Mouse (Mus musculus) liver, embryonic 13.5 days (tissue): ENCODE measurements around the gene Gpr85. TPM values are rescaled to one million over a fixed set of nuclear protein-coding genes. Genes with fewer than 3 reads are reported as not detected.

Source experiments
- ATAC-seq: fragments of 200-750 bp; cut with Nextera tagmentation; 2 replicates; pipeline ENCODE4 v1.8.0; 2017; ENCODE audit warnings: low read depth, mild to moderate bottlenecking, moderate number of reproducible peaks, moderate library complexity
- DNase-seq: peaks from one replicate; pipeline ENCODE4 v3.0.0; 2022
- H3K27ac ChIP-seq: fragments of 300-500 bp; sonication (generic); 2 replicates; pipeline ENCODE4 v1.5.1; 2015; ENCODE audit warnings: moderate library complexity, mild to moderate bottlenecking, inconsistent platforms
- H3K27me3 ChIP-seq: fragments of 300-500 bp; sonication (generic); 2 replicates; pipeline ENCODE4 v1.6.1; 2015; ENCODE audit warnings: mild to moderate bottlenecking, inconsistent platforms
- H3K36me3 ChIP-seq: fragments of 300-500 bp; sonication (generic); 2 replicates; pipeline ENCODE4 v1.6.1; 2015; ENCODE audit warnings: mild to moderate bottlenecking, inconsistent platforms
- H3K4me1 ChIP-seq: fragments of 300-500 bp; sonication (generic); replicated peaks from 2 replicates; pipeline ENCODE4 v1.6.1; 2015; ENCODE audit warnings: inconsistent platforms
- H3K4me2 ChIP-seq: fragments of 300-500 bp; sonication (generic); 2 replicates; pipeline ENCODE4 v1.6.1; 2015; ENCODE audit warnings: inconsistent platforms, mild to moderate bottlenecking, moderate library complexity
- H3K4me3 ChIP-seq: fragments of 300-500 bp; sonication (generic); replicated peaks from 2 replicates; pipeline ENCODE4 v1.5.1; 2015; ENCODE audit warnings: mild to moderate bottlenecking, inconsistent platforms
- H3K9ac ChIP-seq: fragments of 300-500 bp; sonication (generic); 2 replicates; pipeline ENCODE4 v1.6.1; 2015; ENCODE audit warnings: mild to moderate bottlenecking, inconsistent platforms
- H3K9me3 ChIP-seq: fragments of 300-500 bp; sonication (generic); replicated peaks from 2 replicates; pipeline ENCODE4 v1.6.1; 2016; ENCODE audit warnings: inconsistent platforms
- WGBS: fragments of 180-500 bp; shearing (Covaris S2); methylation state at CpG from one replicate; pipeline ENCODE4 v1.1.7; 2015; ENCODE audit not compliant: insufficient replicate concordance; 5-methylcytosine and 5-hydroxymethylcytosine counted together
- polyA plus RNA-seq: library from polyadenylated mRNA; unstranded; fragments of >200 nt; fragmentation: Nextera tagmentation; extraction: Ambion mirVana; gene quantifications from 2 replicates; pipeline ENCODE4 v1.2.1, GENCODE M21; 2015

Gpr85 gene
- 0.69 and 0.74 TPM in 2 replicates for polyA plus RNA-seq

DNA sequence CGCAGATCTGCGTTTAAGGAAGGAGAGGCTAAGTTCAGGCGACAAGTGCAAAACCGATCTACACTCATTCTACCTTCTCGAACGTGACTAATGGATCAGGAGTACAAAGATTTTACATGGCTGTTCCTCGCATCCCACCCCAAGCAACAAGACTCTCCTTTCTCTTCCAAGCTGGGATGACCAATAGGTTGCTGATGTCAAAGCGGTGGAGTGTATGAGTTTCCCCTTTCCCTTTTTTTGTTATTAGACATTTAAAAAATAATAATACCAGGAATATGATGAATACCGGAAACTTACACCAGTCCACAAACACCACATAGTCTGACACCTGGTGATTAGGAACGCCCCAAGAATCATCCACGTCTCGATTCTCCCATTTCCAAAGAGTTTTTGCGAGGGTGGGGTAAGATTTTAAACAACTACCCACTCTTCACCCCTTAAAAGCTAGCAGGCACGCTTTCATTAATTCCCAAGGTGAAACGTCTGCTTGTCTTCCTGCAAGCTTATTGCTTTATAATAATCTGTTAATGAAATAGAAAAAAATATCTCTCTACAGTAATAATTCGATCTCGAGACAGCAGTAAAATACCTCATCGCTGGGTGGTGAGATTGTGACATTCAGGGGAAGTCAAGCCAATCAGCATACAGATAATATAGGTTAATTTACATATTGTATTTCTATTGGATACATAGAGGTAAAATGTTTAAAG, at the start of gene Gpr85:
Gpr85 (minus strand) TSS at position 598 of the 710 bp plus-strand sequence.
- peak within 1 kb of the TSS; percentile 13; the same call in 1 of the 2 replicates for H3K27ac ChIP-seq
- no peaks in the 10 kb centered on the region for H3K4me1 ChIP-seq
- H3K9me3 ChIP-seq = no peaks in the 10 kb centered on the region
- WGBS = 30% methylated on average over 18 of the region's 18 CpGs
- ATAC-seq = no peak
- peak within 1 kb of the TSS; percentile 72 for H3K4me2 ChIP-seq
- H3K4me3 ChIP-seq = peak within 1 kb of the TSS; percentile 59
- H3K36me3 ChIP-seq = no peaks in the 10 kb centered on the region
- peaks cover 35% of the 10 kb centered on the region for H3K27me3 ChIP-seq
- peak within 1 kb of the TSS; percentile 45; the same call in 1 of the 2 replicates for H3K9ac ChIP-seq
- DNase-seq = no peak

DNA sequence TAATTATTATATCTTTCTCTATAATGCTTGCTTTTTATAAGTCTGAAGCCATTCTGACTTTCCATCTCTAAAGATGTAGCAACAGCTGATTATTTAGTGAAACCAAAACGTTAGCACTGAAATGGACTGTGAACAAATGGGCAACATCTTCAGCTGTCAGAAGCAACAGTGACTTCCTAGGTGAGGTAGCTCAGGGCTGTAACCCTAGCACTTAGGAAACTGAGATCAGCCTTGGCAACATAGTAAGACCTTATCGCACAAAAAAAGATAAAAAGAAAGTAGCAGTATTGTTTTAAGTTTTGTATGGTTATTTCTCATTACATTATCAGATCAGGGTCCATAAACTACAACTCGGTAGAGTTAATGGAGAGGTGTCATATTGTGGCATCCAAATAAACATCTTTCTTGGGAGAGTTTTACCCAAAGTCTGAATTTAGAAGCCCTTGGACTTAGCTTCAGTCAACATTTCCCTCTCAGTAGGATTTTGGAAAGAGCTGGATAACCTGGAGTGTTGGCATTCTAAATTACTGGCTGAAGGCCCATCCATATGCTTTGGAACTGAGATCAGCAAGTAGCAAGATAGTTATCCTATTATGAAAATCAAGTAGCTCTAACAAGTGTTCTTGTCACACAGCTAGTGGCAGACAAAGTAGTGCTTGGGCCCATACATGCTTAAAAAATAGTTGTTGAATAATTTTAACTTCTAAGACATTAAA, 45.3 kb upstream of the Gpr85 start:
- H3K27ac ChIP-seq = no peak overlapping the region
- H3K4me2 ChIP-seq = no peak overlapping the region
- no peak overlapping the region for H3K4me3 ChIP-seq
- 67% methylated on average over 3 of the region's 3 CpGs for WGBS
- H3K36me3 ChIP-seq = no peaks in the 10 kb centered on the region
- no peaks in the 10 kb centered on the region for H3K4me1 ChIP-seq
- no peaks in the 10 kb centered on the region for H3K9me3 ChIP-seq
- ATAC-seq (no peak), DNase-seq (no peak)
- no peaks in the 10 kb centered on the region for H3K27me3 ChIP-seq
- H3K9ac ChIP-seq = no peak overlapping the region

DNA sequence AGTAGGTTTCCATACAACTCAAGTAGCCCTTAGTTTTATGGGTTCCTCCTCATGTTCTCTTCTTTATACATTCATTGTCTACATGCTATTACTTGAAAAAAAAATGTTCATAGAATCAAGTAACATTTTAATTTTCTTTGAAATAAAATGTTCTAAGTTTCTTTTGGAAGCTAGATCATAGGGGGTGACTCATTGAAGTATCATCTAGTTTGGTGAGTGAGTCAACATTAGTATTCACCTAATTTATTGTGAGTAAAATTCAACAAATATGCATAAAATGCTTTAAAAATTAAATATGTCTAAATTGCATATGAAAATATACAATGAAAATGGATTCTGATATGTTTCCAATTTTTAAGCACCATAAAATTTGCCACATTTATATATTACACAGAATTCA, 43.2 kb upstream of the Gpr85 start:
- ATAC-seq = no peak
- Histone ChIP-seq H3K4me1 (no peaks in the 10 kb centered on the region), H3K4me3 (no peak overlapping the region), H3K27me3 (no peaks in the 10 kb centered on the region), H3K27ac (no peak overlapping the region), H3K9ac (no peak overlapping the region), H3K9me3 (no peaks in the 10 kb centered on the region), H3K4me2 (no peak overlapping the region), H3K36me3 (no peaks in the 10 kb centered on the region)
- DNase-seq = no peak

DNA sequence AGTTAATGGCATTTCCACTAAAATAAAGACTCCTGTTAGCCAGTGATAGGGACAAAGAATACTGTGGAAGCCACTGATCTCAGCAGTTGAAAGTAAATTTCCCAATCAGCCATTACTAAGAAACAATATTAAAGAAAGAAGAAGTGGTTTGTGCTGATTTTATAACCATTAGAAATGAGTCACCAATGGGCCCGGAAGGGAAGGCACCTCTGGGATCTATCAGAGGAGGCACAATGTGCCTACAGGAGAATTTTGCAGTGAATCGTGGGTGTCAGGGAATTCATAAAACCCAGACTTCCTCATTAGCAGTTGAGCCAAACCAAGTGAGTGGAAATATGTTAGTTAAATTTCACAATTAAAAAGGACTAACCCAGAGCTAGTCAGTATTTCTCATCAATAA, 34.2 kb upstream of the Gpr85 start:
- H3K9me3 ChIP-seq = no peaks in the 10 kb centered on the region
- no peak overlapping the region for H3K4me2 ChIP-seq
- H3K27me3 ChIP-seq = no peaks in the 10 kb centered on the region
- peaks cover 12% of the 10 kb centered on the region for H3K4me1 ChIP-seq
- WGBS = 63% methylated on average over 2 of the region's 2 CpGs
- DNase-seq (no peak), ATAC-seq (no peak)
- H3K4me3 ChIP-seq = no peak overlapping the region
- H3K27ac ChIP-seq = no peak overlapping the region
- 0 out of 2 replicates have a peak, but pooled peaks cover 4% of the 10 kb centered on the region for H3K36me3 ChIP-seq
- H3K9ac ChIP-seq = no peak overlapping the region

DNA sequence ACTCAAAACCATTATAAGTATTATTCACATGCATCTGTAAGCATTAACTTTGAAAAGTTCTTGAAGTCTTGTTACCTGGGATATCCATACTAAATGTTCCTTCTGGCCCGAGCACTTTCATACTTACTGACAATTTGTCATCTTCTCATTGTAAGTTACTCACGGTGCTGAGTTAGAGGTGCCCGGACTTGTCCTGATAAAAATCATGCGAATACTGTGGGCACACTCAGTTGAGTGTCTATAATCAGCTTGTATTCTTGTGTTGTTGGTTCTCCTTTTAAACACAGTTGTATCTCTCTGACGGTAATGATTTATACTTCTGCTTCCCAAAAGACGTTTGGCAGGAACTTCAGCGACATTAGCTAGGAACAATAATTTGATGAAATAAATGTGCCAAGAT, 32.3 kb upstream of the Gpr85 start:
- DNase-seq (no peak), ATAC-seq (no peak)
- Histone ChIP-seq H3K27ac (no peak overlapping the region), H3K4me3 (peak overlapping the region; percentile 70), H3K9ac (peak overlapping the region; percentile 75; the same call in 1 of the 2 replicates), H3K9me3 (no peaks in the 10 kb centered on the region), H3K27me3 (no peaks in the 10 kb centered on the region), H3K4me1 (peaks cover 12% of the 10 kb centered on the region), H3K4me2 (peak overlapping the region; percentile 55), H3K36me3 (0 out of 2 replicates have a peak, but pooled peaks cover 9% of the 10 kb centered on the region)
- 32% methylated on average over 7 of the region's 7 CpGs for WGBS

DNA sequence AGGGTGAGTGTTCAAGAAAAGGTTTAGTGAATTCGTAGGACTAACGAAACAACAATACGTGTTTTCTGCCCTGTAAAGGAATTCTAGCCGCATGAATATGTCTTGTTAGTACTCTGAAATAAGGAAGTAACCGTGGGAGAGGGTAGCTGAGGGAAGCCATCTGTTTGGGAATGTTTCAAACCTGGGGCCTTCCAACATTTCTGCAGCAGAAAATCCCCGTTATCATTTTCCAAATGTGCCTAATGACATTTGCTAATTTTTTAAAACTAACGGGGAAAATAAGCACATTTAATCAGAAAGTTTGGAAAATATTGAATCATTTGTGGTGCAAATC, 31.9 kb upstream of the Gpr85 start:
- WGBS = 1% methylated on average over 7 of the region's 7 CpGs
- no peaks in the 10 kb centered on the region for H3K9me3 ChIP-seq
- peaks cover 12% of the 10 kb centered on the region for H3K4me1 ChIP-seq
- H3K36me3 ChIP-seq = 0 out of 2 replicates have a peak, but pooled peaks cover 9% of the 10 kb centered on the region
- peak overlapping the region; percentile 75 for H3K9ac ChIP-seq
- H3K4me3 ChIP-seq = peak overlapping the region; percentile 70
- H3K4me2 ChIP-seq = peak overlapping the region; percentile 55
- no peaks in the 10 kb centered on the region for H3K27me3 ChIP-seq
- DNase-seq = no peak
- peak overlapping the region; percentile 68; the same call in 1 of the 2 replicates for H3K27ac ChIP-seq
- peak; percentile 70 for ATAC-seq

DNA sequence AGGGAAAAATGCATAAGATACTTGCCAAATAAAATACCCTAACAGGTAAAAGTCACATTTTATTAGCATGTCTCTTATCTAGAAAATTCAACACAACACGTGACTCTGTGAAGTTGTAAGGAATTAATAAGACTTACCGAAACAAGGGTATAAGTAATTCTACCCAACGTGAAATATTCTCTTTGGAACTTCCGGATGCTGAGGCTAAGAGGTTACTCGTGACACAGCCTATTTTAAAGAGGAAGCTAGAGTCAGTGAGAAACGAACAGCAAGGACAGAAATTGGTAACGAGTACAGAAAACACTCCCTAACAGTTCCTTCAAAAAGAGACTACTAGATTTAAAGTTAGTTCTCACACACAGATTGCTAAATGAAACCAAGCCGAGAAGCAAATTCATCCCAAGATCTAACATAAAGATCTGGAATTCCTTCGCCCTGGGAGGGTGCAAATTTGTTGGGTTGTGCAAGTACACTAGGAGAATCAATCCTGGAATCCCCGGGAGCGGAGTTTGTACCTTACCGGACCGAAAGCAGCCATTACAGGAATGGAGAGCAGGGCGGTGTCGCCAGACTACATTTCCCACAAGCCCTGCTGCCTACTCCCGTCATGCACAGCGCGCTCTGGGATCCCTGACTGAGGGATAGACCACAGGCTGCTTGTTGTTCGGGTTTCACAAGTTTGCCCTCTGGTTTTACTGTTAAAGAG, 31.3 kb upstream of the Gpr85 start, which contains the start of gene 2610001J05Rik:
2610001J05Rik (minus strand) TSS at position 600 of the 706 bp plus-strand sequence.
- Histone ChIP-seq H3K27me3 (no peaks in the 10 kb centered on the region), H3K9me3 (no peaks in the 10 kb centered on the region), H3K36me3 (0 out of 2 replicates have a peak, but pooled peaks cover 9% of the 10 kb centered on the region), H3K27ac (peak within 1 kb of the TSS; percentile 68), H3K4me1 (peaks cover 12% of the 10 kb centered on the region), H3K4me3 (peak within 1 kb of the TSS; percentile 70), H3K9ac (peak within 1 kb of the TSS; percentile 75), H3K4me2 (peak within 1 kb of the TSS; percentile 63)
- peak; percentile 85 for DNase-seq
- WGBS = 1% methylated on average over 19 of the region's 19 CpGs
- peak; percentile 100 for ATAC-seq

DNA sequence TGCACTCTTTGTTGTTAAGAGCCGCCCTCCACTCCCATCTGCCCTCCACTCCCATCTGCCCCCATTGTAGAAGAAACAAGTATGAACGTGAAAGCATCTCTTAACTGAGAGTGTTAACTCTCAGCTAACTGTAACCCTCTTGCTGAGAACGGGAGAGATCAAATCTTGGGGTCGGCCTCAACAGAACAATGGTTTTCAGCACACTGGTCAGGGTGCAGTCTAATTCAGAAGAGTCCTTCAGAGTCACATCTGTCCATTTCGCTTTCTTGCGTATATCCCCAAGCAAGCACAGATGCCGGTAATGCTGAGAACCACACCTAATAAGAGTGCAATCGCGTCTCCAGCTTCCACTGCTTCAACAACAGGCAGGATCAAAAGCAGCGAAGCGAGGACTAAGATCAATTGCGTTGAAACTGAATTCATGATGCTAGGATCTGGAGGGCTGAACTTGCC, 30.6 kb upstream of the Gpr85 start:
- peak overlapping the region; percentile 70 for H3K4me3 ChIP-seq
- peak overlapping the region; percentile 50; the same call in 1 of the 2 replicates for H3K9ac ChIP-seq
- peaks cover 12% of the 10 kb centered on the region for H3K4me1 ChIP-seq
- DNase-seq (peak; percentile 1), ATAC-seq (no peak)
- no peak overlapping the region for H3K27ac ChIP-seq
- WGBS = 54% methylated on average over 12 of the region's 12 CpGs
- peak overlapping the region; percentile 63 for H3K4me2 ChIP-seq
- no peaks in the 10 kb centered on the region for H3K9me3 ChIP-seq
- 0 out of 2 replicates have a peak, but pooled peaks cover 9% of the 10 kb centered on the region for H3K36me3 ChIP-seq
- H3K27me3 ChIP-seq = no peaks in the 10 kb centered on the region

DNA sequence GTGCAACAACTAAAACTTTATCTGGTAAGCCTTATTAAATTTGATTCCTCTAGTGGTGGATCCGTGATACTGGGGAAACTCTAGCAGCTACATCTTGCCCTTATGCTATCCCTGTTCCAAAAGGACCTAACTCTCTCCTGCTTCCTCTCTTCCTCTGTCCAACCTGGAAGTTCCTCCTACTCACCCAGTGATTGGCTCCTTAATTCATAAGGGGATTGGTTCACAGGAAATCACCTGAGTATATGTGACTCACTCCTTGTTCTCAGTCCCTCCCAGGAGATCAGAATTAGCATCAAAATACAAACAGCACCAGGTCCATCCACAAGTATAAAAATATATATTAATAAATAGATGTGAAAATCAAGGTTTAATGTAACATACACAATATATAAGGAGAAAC, 20.9 kb upstream of the Gpr85 start:
- ATAC-seq (no peak), DNase-seq (no peak)
- no peak overlapping the region for H3K9ac ChIP-seq
- no peaks in the 10 kb centered on the region for H3K27me3 ChIP-seq
- 50% methylated on average over 1 of the region's 1 CpGs for WGBS
- no peaks in the 10 kb centered on the region for H3K4me1 ChIP-seq
- H3K27ac ChIP-seq = no peak overlapping the region
- H3K4me3 ChIP-seq = no peak overlapping the region
- no peaks in the 10 kb centered on the region for H3K36me3 ChIP-seq
- H3K4me2 ChIP-seq = no peak overlapping the region
- no peaks in the 10 kb centered on the region for H3K9me3 ChIP-seq

DNA sequence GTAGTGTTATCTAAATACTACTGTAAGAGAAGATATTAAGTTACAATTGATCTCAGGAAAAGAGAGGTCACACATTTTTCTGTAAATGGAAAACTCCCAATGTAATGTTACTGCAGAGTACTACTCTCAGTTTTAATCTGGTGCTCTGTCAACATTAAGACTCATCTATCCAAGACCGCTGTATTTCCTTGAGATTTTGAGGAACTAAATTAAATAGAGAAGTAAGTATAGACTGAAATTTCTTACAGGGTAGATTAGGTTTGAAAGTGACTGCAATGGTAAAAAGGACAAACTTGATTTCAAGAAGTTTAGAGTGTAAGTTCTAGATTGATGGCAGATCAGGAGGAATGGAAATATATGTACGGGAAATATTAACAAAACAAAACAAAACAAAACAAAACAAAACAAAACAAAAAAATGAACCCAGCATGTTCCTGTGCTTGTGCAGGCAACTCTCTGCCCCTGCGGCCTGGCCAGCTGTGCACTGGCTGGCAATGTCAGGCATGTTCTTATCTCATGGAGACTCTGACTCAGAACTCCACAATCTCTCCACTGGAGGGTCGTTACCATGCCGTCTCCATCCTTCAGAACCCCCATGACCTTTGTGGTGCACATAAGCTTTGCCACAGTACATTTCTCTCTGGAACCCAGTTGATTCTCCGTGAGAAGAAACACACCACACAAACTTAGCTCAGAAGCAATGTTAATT, 20.3 kb upstream of the Gpr85 start:
- Histone ChIP-seq H3K36me3 (no peaks in the 10 kb centered on the region), H3K27ac (no peak overlapping the region), H3K9ac (no peak overlapping the region), H3K4me2 (no peak overlapping the region), H3K27me3 (no peaks in the 10 kb centered on the region), H3K4me1 (no peaks in the 10 kb centered on the region), H3K9me3 (no peaks in the 10 kb centered on the region), H3K4me3 (no peak overlapping the region)
- ATAC-seq (no peak), DNase-seq (no peak)
- WGBS = 50% methylated on average over 6 of the region's 6 CpGs

DNA sequence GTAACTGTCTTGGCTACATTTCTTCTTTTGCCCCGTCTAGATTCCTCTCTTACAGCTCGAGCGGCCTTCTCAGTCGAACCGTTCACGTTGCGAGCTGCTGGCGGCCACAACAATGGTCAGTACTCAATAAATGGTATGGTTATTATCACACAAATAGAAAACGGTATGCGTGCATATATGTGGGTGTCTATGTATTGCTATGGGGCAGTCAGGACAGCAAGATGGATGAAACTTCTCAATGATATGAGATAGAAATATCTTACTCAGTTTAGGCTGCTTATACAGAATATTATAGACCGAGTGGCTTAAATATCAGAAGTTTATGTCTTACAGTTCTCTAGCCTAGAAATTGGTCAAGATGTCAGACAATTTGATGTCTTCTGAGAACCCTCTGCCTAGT, 14.5 kb upstream of the Gpr85 start:
- Histone ChIP-seq H3K4me3 (no peak overlapping the region), H3K36me3 (no peaks in the 10 kb centered on the region), H3K4me1 (no peaks in the 10 kb centered on the region), H3K9ac (no peak overlapping the region), H3K27me3 (no peaks in the 10 kb centered on the region), H3K4me2 (no peak overlapping the region), H3K9me3 (no peaks in the 10 kb centered on the region), H3K27ac (no peak overlapping the region)
- WGBS = 43% methylated on average over 11 of the region's 11 CpGs
- DNase-seq (no peak), ATAC-seq (no peak)
